Mouse (Mus musculus) heart, postnatal 0 days (tissue): ENCODE data around the gene Sema3c. TPM values are rescaled to one million over a fixed set of nuclear protein-coding genes. Genes with fewer than 3 reads are reported as not detected.

Source experiments
- ATAC-seq: fragments of 200-750 bp; cut with Nextera tagmentation; 2 replicates; pipeline ENCODE4 v1.8.0; 2017; ENCODE audit warnings: low read depth, moderate number of reproducible peaks, moderate library complexity; ENCODE audit not compliant: insufficient read depth
- DNase-seq: peaks from one replicate; pipeline ENCODE4 v3.0.0-alpha.2; 2016; ENCODE audit warnings: low spot score
- H3K27ac ChIP-seq: fragments of 300-500 bp; sonication (generic); 2 replicates; pipeline ENCODE4 v1.5.1; 2014; ENCODE audit warnings: low read depth, mild to moderate bottlenecking
- H3K27me3 ChIP-seq: fragments of 300-500 bp; sonication (generic); 2 replicates; pipeline ENCODE4 v1.6.1; 2014; ENCODE audit warnings: low read length, mixed read lengths; ENCODE audit not compliant: control insufficient read depth, insufficient read depth
- H3K36me3 ChIP-seq: fragments of 300-500 bp; sonication (generic); replicated peaks from 2 replicates; pipeline ENCODE4 v1.6.1; 2014; ENCODE audit warnings: low read length, mixed read lengths; ENCODE audit not compliant: control insufficient read depth, insufficient read depth
- H3K4me1 ChIP-seq: fragments of 300-500 bp; sonication (generic); 2 replicates; pipeline ENCODE4 v1.6.1; 2014; ENCODE audit warnings: antibody characterized with exemption; ENCODE audit not compliant: control insufficient read depth, insufficient read depth
- H3K4me2 ChIP-seq: fragments of 300-500 bp; sonication (generic); 2 replicates; pipeline ENCODE4 v1.6.1; 2014; ENCODE audit warnings: low read depth, mild to moderate bottlenecking, low read length, moderate library complexity
- H3K4me3 ChIP-seq: fragments of 300-500 bp; sonication (generic); 2 replicates; pipeline ENCODE4 v1.5.1; 2014; ENCODE audit warnings: low read depth, low read length
- H3K9ac ChIP-seq: fragments of 300-500 bp; sonication (generic); replicated peaks from 2 replicates; pipeline ENCODE4 v1.6.1; 2014; ENCODE audit warnings: low read depth, low read length, mixed read lengths
- H3K9me3 ChIP-seq: fragments of 300-500 bp; sonication (generic); replicated peaks from 2 replicates; pipeline ENCODE4 v1.6.1; 2016; ENCODE audit warnings: low read length; ENCODE audit not compliant: control insufficient read depth
- CTCF ChIP-seq: IDR thresholded peaks from 2 replicates; pipeline ENCODE4 v1.5.1; 2016; ENCODE audit warnings: antibody characterized with exemption, control low read depth, low read depth
- EP300 ChIP-seq: IDR thresholded peaks from 2 replicates; pipeline ENCODE4 v1.6.1; 2016; ENCODE audit warnings: antibody characterized with exemption, low read depth
- WGBS: fragments of 180-500 bp; shearing (Covaris S2); extraction: QIAGEN DNeasy Blood & Tissue Kit; methylation state at CpG from one replicate; pipeline ENCODE4 v1.1.7; 2014; 5-methylcytosine and 5-hydroxymethylcytosine counted together
- polyA plus RNA-seq: library from polyadenylated mRNA; unstranded; fragments of >200 nt; fragmentation: Nextera tagmentation; extraction: Ambion mirVana; gene quantifications from 2 replicates; pipeline ENCODE4 v1.2.1, GENCODE M21; 2015
- total RNA-seq: library from RNA; depleted of rRNA; stranded (reverse); fragments of >200 nt; gene quantifications from 2 replicates; pipeline ENCODE4 v1.2.3, GENCODE M21; 2014; ENCODE audit warnings: low replicate concordance

The Sema3c gene
- total and polyA plus RNA-seq, 2 experiments from 2014 or later, result 4.8 to 31.3 TPM

DNA sequence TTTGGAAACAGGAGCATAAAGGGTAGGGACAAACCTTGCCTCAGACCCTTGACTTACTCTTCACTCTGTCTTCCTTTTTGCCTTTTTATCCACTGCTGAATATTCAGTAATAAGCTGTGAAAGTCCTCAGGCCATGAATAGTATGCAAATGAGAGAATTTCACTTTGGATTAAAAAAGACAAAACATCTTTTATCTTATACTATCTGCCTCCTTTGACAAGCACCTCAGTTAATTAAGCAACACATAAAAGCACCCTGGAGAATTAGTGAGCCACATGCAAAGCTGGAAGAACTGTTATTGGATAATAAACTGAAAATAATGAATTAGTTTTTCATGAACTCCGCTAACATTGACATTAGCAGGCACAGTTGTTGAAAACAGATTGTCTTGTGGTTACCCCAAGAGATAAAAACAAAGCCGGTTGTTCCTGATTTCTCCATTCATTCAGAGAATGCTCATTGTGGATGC lies 8.0 kb downstream of the Sema3c start:
- 61% methylated on average over 2 of the region's 2 CpGs for WGBS
- ATAC-seq, result no peak
- Histone ChIP-seq H3K4me2 (no peak overlapping the region), H3K9me3 (no peaks in the 10 kb centered on the region), H3K4me1 (peaks cover 4% of the 10 kb centered on the region), H3K9ac (no peak overlapping the region), H3K36me3 (no peaks in the 10 kb centered on the region), H3K4me3 (no peak overlapping the region), H3K27ac (no peak overlapping the region), H3K27me3 (no peaks in the 10 kb centered on the region)
- TF ChIP-seq CTCF (no peak), EP300 (no peak)
- no peak for DNase-seq

- Histone ChIP-seq H3K4me1 (peaks cover 4% of the 10 kb centered on the region), H3K27ac (no peak overlapping the region), H3K9me3 (no peaks in the 10 kb centered on the region), H3K9ac (no peak overlapping the region), H3K4me2 (no peak overlapping the region), H3K27me3 (no peaks in the 10 kb centered on the region), H3K4me3 (no peak overlapping the region), H3K36me3 (no peaks in the 10 kb centered on the region)
- WGBS, result 44% methylated on average over 2 of the region's 2 CpGs
- TF ChIP-seq EP300 (no peak), CTCF (no peak)
- ATAC-seq (no peak), DNase-seq (no peak)
Measured at GRCm38 (mm10) chr5:17584299-17584945, 10.3 kb downstream of the Sema3c start.

- TF ChIP-seq CTCF, result no peak
- no peak for TF ChIP-seq EP300
- H3K4me2 ChIP-seq, result no peak overlapping the region
- H3K9me3 ChIP-seq, result no peaks in the 10 kb centered on the region
- no peak for DNase-seq
- H3K9ac ChIP-seq, result no peak overlapping the region
- no peak for ATAC-seq
- H3K4me3 ChIP-seq, result no peak overlapping the region
- no peak overlapping the region for H3K27ac ChIP-seq
- no peaks in the 10 kb centered on the region for H3K36me3 ChIP-seq
- WGBS, result 78% methylated on average over 2 of the region's 2 CpGs
- no peaks in the 10 kb centered on the region for H3K27me3 ChIP-seq
- peaks cover 4% of the 10 kb centered on the region for H3K4me1 ChIP-seq
Measured at GRCm38 (mm10) chr5:17586518-17587210, 12.6 kb downstream of the Sema3c start.

GRCm38 (mm10) chr5:17591908-17592307 lies 17.8 kb downstream of the Sema3c start:
- Histone ChIP-seq H3K4me1 (no peaks in the 10 kb centered on the region), H3K9ac (no peak overlapping the region), H3K27ac (no peak overlapping the region), H3K27me3 (no peaks in the 10 kb centered on the region), H3K4me2 (no peak overlapping the region), H3K36me3 (no peaks in the 10 kb centered on the region), H3K9me3 (no peaks in the 10 kb centered on the region), H3K4me3 (no peak overlapping the region)
- WGBS, result 82% methylated on average over 3 of the region's 3 CpGs
- no peak for DNase-seq
- TF ChIP-seq EP300 (no peak), CTCF (no peak)
- no peak for ATAC-seq

DNA sequence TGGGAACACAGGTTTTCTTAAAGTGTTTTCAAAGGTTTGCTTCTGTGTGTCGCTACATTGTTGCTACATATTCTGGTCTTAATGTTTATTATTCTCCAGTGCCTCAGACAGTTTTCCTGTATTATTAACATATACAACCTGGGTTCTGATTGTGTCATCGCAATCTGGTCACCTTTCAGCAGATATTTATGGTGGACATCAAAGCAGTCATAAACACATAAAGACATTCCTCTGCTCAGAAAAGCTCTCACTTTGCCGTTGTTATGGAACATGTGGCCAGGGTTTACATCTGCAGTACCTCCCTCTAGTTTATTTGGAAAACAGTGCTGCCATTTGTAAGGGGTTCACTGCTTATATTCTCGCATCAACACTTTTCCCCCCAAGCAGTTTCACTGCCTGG lies 27.6 kb downstream of the Sema3c start:
- H3K36me3 ChIP-seq, result no peaks in the 10 kb centered on the region
- no peak overlapping the region for H3K4me3 ChIP-seq
- H3K9ac ChIP-seq, result no peak overlapping the region
- TF ChIP-seq CTCF (no peak), EP300 (no peak)
- no peak overlapping the region for H3K4me2 ChIP-seq
- H3K27ac ChIP-seq, result no peak overlapping the region
- H3K4me1 ChIP-seq, result no peaks in the 10 kb centered on the region
- no peaks in the 10 kb centered on the region for H3K27me3 ChIP-seq
- H3K9me3 ChIP-seq, result no peaks in the 10 kb centered on the region
- DNase-seq, result no peak
- WGBS, result 71% methylated on average over 4 of the region's 4 CpGs
- no peak for ATAC-seq
